Mouse (Mus musculus) thymus, adult 2 months (tissue): ENCODE results near the gene Cryba2. TPM values are rescaled to one million over a fixed set of nuclear protein-coding genes. Genes with fewer than 3 reads are reported as not detected.

Experiments used
- DNase-seq: peaks from one replicate; pipeline ENCODE4 v3.0.0; 2021
- H3K27ac ChIP-seq: fragments of 200-500 bp; 2 replicates; pipeline ENCODE4 v1.5.1; 2012; ENCODE audit warnings: low read length, control low read depth; ENCODE audit not compliant: control insufficient read depth, insufficient read depth
- H3K27me3 ChIP-seq: fragments of 200-500 bp; 2 replicates; pipeline ENCODE4 v1.6.1; 2012; ENCODE audit warnings: mild to moderate bottlenecking, low read length, moderate library complexity, mixed read lengths; ENCODE audit not compliant: control insufficient read depth, insufficient read depth
- H3K36me3 ChIP-seq: fragments of 200-500 bp; 2 replicates; pipeline ENCODE4 v1.6.1; 2012; ENCODE audit warnings: mild to moderate bottlenecking, low read length, moderate library complexity; ENCODE audit not compliant: control insufficient read depth, insufficient read depth
- H3K4me1 ChIP-seq: fragments of 200-500 bp; replicated peaks from 2 replicates; pipeline ENCODE4 v1.6.1; 2012; ENCODE audit warnings: low read length; ENCODE audit not compliant: control insufficient read depth, insufficient read depth
- H3K4me3 ChIP-seq: fragments of 200-500 bp; 2 replicates; pipeline ENCODE4 v1.5.1; 2012; ENCODE audit warnings: mild to moderate bottlenecking, low read length, control low read depth, moderate library complexity; ENCODE audit not compliant: control insufficient read depth, insufficient read depth
- CTCF ChIP-seq: fragments of 200-500 bp; IDR thresholded peaks from 2 replicates; pipeline ENCODE4 v1.5.1; 2012; ENCODE audit warnings: mild to moderate bottlenecking, control low read depth, low read length, moderate library complexity, borderline replicate concordance; ENCODE audit not compliant: control insufficient read depth, poor library complexity, insufficient read depth; ENCODE audit errors: extremely low read depth
- POLR2A ChIP-seq: fragments of 200-500 bp; IDR thresholded peaks from 2 replicates; pipeline ENCODE4 v1.6.1; 2012; ENCODE audit warnings: mild to moderate bottlenecking, low read length, control low read depth, moderate library complexity; ENCODE audit not compliant: control insufficient read depth, poor library complexity, insufficient read depth; ENCODE audit errors: extremely low read depth
- WGBS: fragments of 180-500 bp; shearing (Covaris S2); methylation state at CpG from one replicate; pipeline ENCODE4 v1.1.7; 2018; 5-methylcytosine and 5-hydroxymethylcytosine counted together
- polyA plus RNA-seq: library from polyadenylated mRNA; depleted of rRNA; stranded (reverse); fragments of >200 nt; gene quantifications from 2 replicates; pipeline ENCODE4 v1.2.3, GENCODE M21; 2012

The Cryba2 gene
- polyA plus RNA-seq, 1 experiment = 1.5 TPM

DNA sequence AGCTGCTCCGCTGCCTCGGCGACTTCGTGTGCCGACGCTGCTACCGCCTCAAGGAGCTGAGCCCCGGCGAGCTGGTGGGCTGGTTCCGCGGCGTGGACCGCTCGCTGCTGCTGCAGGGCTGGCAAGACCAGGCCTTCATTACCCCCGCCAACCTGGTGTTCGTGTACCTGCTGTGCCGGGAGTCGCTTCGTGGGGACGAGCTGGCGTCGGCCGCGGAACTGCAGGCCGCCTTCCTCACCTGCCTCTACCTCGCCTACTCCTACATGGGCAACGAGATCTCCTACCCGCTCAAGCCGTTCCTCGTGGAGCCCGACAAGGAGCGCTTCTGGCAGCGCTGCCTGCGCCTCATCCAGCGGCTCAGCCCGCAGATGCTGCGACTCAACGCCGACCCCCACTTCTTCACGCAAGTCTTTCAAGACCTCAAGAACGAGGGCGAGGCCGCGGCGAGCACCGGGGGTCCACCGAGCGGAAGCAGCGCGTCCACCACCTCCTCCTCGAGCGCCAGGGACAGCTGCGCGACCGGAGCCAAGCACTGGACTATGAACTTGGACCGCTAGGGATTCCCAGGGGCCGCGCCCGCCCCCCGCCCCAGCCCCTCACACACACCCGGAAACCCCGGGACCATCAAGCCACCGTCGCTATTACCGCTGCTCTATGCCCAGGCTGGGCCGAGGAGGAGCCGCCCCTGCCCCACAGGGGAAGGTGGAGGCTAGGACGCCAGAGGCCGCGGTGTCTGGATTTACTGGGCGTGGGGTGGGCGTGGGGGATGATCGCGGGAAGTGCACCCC, 37.1 kb downstream of the Cryba2 start:
- WGBS = 4% methylated on average over 73 of the region's 74 CpGs
- H3K27me3 ChIP-seq = peaks cover 26% of the 10 kb centered on the region
- H3K4me3 ChIP-seq = 0 out of 2 replicates have a peak overlapping the region, but pooled peaks have one; percentile 1
- H3K4me1 ChIP-seq = peaks cover 13% of the 10 kb centered on the region; the same call in 1 of the 2 replicates
- H3K36me3 ChIP-seq = no peaks in the 10 kb centered on the region
- DNase-seq = peak; percentile 6
- no peak for TF ChIP-seq CTCF
- TF ChIP-seq POLR2A = no peak
- no peak overlapping the region for H3K27ac ChIP-seq

DNA sequence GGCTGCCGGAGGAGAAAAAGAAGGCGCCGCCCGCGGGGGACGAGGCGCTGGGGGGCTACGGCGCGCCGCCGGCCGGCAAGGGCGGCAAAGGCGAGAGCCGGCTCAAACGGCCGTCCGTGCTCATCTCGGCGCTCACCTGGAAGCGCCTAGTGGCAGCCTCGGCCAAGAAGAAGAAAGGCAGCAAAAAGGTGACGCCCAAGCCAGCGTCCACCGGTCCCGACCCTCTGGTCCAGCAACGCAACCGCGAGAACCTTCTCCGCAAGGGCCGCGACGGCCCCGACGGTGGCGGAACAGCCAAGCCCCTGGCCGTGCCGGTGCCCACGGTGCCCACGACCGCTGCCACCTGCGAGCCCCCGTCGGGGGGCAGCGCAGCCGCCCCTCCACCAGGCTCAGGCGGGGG, 37.8 kb downstream of the Cryba2 start:
- Histone ChIP-seq H3K27ac (no peak overlapping the region), H3K4me1 (peaks cover 13% of the 10 kb centered on the region; the same call in 1 of the 2 replicates), H3K27me3 (peaks cover 29% of the 10 kb centered on the region), H3K4me3 (peak overlapping the region; percentile 37), H3K36me3 (no peaks in the 10 kb centered on the region)
- 4% methylated on average over 48 of the region's 48 CpGs for WGBS
- DNase-seq = no peak
- TF ChIP-seq CTCF = 0 out of 2 replicates have a peak, but pooled peaks have one; percentile 12
- TF ChIP-seq POLR2A = no peak

DNA sequence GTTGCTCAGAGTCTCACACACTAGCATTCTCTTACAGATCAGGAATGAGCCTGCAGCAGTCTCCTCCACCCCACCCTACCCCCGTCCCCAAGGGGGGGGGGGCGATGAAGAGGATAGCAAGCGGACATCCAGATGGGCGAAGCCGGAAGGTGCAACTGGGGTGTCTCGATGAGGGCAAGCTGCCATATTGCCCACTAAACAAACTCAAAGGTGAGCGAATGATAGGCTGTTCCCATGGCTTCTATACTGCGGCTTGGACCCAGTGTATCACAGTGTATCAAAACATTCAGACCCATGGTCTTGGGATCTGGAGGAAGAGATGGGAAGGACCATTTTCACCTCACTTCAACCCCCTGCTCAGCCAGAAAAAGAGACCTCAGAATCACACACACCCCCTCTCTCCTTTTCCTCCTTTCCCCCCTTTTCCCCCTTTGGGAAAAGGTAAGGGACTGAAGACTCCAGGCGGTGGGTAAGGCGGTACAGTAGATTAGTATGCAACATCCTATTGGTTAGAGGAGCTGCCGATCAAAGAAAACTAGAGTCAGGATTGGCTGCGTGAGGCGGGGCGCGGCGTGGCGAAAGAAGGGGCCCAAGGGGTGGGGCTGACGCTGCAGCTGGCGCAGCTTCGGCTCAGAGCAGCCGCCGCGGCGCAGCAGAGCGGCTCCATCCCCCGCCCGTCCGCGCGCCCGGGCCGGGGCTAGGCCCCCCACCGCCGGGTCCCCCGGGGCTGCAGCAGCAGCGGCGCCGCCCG, 38.5 kb downstream of the Cryba2 start, which contains the start of gene Cdk5r2:
TSS of gene Cdk5r2 (plus strand) at position 629 of the 751 bp plus-strand sequence.
- Histone ChIP-seq H3K4me1 (peaks cover 13% of the 10 kb centered on the region; the same call in 1 of the 2 replicates), H3K27me3 (peaks cover 29% of the 10 kb centered on the region), H3K4me3 (peak within 1 kb of the TSS; percentile 37), H3K27ac (no peak within 1 kb of the TSS), H3K36me3 (no peaks in the 10 kb centered on the region)
- TF ChIP-seq POLR2A (no peak), CTCF (no peak)
- peak; percentile 72 for DNase-seq
- 7% methylated on average over 39 of the region's 39 CpGs for WGBS

- WGBS = 23% methylated on average over 6 of the region's 6 CpGs
- no peak for DNase-seq
- H3K4me1 ChIP-seq = peaks cover 13% of the 10 kb centered on the region; the same call in 1 of the 2 replicates
- no peak overlapping the region for H3K4me3 ChIP-seq
- TF ChIP-seq CTCF = no peak
- no peak for TF ChIP-seq POLR2A
- peaks cover 21% of the 10 kb centered on the region for H3K27me3 ChIP-seq
- no peaks in the 10 kb centered on the region for H3K36me3 ChIP-seq
- no peak overlapping the region for H3K27ac ChIP-seq
These were observed 41.8 kb downstream of the Cryba2 start for GRCm38 (mm10) chr1:74851001-74851775.

GRCm38 (mm10) chr1:74850251-74850650, 42.7 kb downstream of the Cryba2 start:
- peaks cover 10% of the 10 kb centered on the region; the same call in 1 of the 2 replicates for H3K4me1 ChIP-seq
- WGBS = 33% methylated on average over 6 of the region's 6 CpGs
- TF ChIP-seq POLR2A (no peak), CTCF (no peak)
- H3K4me3 ChIP-seq = no peak overlapping the region
- peaks cover 12% of the 10 kb centered on the region for H3K27me3 ChIP-seq
- no peaks in the 10 kb centered on the region for H3K36me3 ChIP-seq
- DNase-seq = no peak
- no peak overlapping the region for H3K27ac ChIP-seq

- Histone ChIP-seq H3K4me1 (no peaks in the 10 kb centered on the region), H3K27ac (no peak overlapping the region), H3K36me3 (no peaks in the 10 kb centered on the region), H3K4me3 (no peak overlapping the region), H3K27me3 (peaks cover 7% of the 10 kb centered on the region; the same call in 1 of the 2 replicates)
- TF ChIP-seq CTCF = no peak
- no peak for TF ChIP-seq POLR2A
- DNase-seq = no peak
- WGBS = 59% methylated on average over 5 of the region's 5 CpGs
These were observed 44.0 kb downstream of the Cryba2 start for GRCm38 (mm10) chr1:74848946-74849345.
